Mouse (Mus musculus) forelimb bud, embryonic 11.5 days (tissue): Measurements from ENCODE around the gene Gm10271.

ENCODE experiments used
- DNase-seq: peaks from one replicate; pipeline ENCODE4 v3.0.0-alpha.2; 2012; ENCODE audit warnings: low read depth, low spot score

Gm10271 gene

DNA sequence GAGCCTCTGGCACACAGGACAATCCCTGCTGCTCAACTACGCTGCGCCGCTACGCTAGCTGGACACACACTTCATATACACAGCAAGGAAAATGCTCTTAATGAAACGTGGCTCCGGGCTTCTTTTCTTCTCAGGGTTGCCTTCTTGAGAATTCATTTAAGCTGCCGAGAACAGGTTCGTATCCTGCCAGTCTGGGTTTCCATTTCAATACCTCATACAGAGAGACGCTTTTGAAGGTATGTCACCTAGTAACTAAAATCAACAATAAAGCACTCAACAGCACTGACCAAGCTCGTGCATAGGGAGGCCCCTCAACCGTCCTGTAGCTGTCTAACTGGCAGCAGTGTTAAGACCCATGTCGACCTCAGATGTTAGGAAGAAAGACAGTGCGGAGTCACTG lies 40.0 kb downstream of the Gm10271 start:
- no peak for DNase-seq

- no peak for DNase-seq
Observed at GRCm38 (mm10) chr10:116931497-116932179, 40.8 kb downstream of the Gm10271 start.

- DNase-seq, result no peak
Observed at GRCm38 (mm10) chr10:116930936-116931335, 41.5 kb downstream of the Gm10271 start.

DNA sequence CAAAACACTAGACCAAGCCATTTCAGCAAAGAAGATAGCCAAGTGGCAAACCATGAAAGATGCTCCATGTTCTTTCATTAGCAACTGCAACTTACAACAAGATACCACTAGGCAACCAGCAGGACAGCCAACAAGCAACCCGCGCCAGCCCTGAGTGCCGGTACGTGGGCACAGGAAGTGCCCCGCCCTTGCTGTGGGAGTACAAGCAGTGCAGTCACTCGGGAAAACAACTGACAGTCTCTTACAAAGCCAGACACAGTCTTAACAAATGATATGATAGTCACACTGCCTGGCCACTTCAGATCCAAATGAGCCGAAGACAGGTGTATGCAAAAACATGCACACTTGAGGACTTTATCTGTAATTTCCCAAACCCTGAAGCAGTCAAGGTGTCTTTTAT lies 41.9 kb downstream of the Gm10271 start:
- DNase-seq, result no peak

GRCm38 (mm10) chr10:116928826-116929225 lies 43.6 kb downstream of the Gm10271 start:
- DNase-seq, result no peak

GRCm38 (mm10) chr10:116926428-116927113 lies 45.8 kb downstream of the Gm10271 start:
- DNase-seq, result no peak

GRCm38 (mm10) chr10:116923651-116924495 lies 48.5 kb downstream of the Gm10271 start:
- DNase-seq, result no peak

DNA sequence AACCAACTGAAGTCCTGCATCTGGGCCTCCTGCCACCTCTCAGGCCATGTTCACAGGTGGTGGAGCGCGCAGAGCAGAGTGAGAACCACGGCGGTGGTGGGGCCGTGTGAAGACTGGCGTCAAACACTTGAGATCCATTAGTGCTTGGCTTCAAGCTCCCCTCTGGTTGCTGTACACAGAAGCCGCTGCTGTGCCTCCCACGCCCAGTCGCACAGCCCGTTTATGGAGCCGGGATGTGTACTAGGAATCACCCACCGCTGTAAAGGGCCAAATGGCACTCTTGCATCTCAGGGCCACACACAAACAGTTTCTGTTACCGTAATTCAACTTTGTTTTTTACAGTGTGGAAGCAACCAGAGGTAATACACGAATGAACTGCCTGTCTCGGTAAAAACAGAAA lies 50.2 kb downstream of the Gm10271 start:
- no peak for DNase-seq

DNA sequence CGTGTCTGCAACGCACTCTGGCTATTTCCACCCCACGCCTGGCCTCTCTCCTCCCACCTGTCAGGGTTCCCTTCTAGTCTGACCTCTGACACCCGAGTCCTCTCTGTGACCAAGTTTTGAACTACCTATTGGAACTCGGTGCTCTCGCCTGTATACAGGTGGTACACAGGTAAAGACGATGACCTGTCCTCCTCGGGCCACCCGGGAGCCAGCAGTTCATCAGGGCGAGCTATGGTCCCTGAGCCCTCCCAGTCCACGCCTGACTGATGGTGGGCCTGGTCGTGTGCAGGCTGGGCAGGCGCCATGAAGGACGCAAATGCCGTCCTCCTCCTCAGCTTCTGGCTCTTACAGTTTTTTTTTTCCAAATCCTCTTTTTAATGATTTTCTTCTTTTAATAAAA lies 51.0 kb downstream of the Gm10271 start:
- no peak for DNase-seq

DNA sequence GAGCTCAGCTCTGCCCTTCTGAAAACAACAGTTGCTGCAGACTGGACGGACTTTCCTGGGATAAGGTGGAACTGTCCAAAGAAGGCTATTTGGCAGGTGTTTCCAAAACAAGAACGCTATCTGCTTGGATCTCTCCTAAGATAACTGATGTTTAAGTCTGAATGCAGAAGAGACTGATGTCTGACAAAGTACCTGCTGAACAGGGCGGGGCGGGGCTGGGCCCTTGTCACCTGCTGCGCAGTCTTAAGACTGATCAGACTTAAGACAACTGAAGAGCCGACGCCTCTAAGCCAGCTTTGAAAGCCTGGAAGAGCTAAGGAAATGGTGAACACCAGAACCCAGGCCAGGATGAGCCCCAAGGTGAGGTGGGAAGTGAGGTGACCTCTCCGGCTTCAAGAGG lies 51.8 kb downstream of the Gm10271 start:
- no peak for DNase-seq

- no peak for DNase-seq
Observed at GRCm38 (mm10) chr10:116919368-116920317, 52.8 kb downstream of the Gm10271 start.

DNA sequence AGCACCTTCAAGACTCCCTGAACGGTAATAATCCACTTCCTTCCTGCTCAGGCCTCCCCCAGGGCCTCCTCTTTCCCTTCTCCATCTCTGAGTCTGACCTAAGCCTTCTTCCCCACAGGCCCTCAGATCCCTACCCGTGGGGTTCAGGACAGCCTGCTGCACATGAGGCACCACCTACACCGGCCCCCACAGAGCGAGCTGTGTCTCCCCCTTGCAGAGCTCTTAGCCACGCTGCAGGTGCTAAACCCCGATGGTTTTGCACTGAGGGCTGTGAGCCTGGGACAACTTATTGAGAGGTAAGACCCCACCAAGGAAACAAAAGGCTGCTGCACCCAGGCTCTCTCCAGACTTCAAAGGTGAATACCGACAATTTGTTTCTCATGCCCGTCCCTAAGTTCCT lies 55.8 kb downstream of the Gm10271 start:
- no peak for DNase-seq

- no peak for DNase-seq
Observed at GRCm38 (mm10) chr10:116915286-116915685, 57.1 kb downstream of the Gm10271 start.

DNA sequence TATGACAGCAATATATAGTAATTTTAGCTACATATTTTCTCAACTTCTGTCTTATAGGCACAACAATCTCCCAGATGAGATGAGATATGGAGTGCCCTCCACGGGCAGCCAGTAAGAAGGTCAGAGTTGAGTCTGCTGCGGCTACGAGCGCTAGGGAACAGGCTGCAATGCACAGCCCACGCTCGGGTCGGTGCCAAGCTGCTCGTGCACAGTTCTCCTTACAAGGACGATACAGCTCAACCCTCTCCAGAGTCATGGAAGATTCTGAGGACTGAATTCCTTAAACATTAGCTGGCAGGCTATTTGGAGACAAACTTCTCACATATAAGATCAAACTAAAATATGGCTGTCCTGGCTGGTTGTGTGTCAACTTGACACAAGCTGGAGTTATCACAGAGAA lies 57.8 kb downstream of the Gm10271 start:
- no peak for DNase-seq

GRCm38 (mm10) chr10:116913647-116914273 lies 58.6 kb downstream of the Gm10271 start:
- DNase-seq, result no peak

DNA sequence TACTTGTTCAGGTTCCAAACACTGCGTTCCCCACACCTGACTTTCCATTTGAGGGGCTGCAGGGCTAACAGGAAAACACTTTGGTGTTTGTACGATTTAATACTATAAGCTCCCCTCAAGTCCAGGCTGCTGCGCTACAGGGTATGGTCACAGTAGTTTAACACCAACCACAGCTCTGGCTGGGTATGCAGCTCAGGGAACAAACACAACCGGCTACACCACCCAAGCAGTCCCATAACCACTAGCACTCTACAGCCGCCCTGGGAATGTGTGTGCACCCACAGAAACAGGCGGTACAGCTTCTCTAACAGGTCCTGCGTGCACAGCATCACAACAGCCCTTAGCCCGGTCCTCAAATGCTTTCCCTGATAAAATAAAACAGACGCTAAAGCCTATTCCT lies 59.6 kb downstream of the Gm10271 start:
- no peak for DNase-seq

DNA sequence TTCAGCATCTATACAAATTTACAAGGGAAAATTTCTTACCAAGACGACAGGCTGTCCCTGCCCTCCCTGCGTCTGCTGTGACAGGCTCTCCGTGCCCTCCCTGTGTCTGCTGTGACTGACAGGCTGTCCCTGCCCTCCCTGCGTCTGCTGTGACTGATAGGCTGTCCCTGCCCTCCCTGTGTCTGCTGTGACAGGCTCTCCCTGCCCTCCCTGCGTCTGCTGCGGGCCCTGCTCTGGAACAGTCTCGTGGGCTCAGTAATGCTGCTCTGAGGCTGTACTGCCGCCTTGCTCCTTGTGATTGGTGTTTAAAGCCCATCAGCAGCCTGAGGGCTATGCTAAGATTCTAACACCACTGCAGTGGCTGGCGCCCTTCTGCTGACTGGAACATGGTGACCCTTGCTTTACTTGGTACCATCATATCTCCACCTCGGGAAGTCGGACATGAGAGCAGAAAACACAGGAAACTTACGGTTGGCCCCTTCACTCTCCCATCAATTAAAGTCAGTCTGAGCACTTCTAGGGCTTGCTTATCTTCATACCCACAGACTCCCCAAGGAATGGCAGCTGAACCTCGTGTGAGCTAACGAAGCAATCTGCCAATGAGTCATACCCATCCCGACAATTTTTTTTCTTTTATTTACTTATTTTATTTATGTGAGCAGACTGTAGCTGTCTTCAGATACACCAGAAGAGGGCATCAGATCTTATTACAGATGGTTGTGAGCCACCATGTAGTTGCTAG lies 63.3 kb downstream of the Gm10271 start:
- DNase-seq, result no peak
